Mouse (Mus musculus) heart, embryonic 13.5 days (tissue): ENCODE data around the gene Med20. TPM values are rescaled to one million over a fixed set of nuclear protein-coding genes. Genes with fewer than 3 reads are reported as not detected.

Experiments
- ATAC-seq: fragments of 200-750 bp; cut with Nextera tagmentation; 2 replicates; pipeline ENCODE4 v1.8.0; 2017; ENCODE audit warnings: moderate TSS enrichment; ENCODE audit not compliant: insufficient number of reproducible peaks, low FRiP score, low TSS enrichment; ENCODE audit errors: extremely low read depth
- H3K27ac ChIP-seq: fragments of 300-500 bp; sonication (generic); replicated peaks from 2 replicates; pipeline ENCODE4 v1.5.1; 2015; ENCODE audit warnings: moderate library complexity, mild to moderate bottlenecking, inconsistent platforms
- H3K27me3 ChIP-seq: fragments of 300-500 bp; sonication (generic); replicated peaks from 2 replicates; pipeline ENCODE4 v1.6.1; 2015; ENCODE audit warnings: mild to moderate bottlenecking, inconsistent platforms
- H3K36me3 ChIP-seq: fragments of 300-500 bp; sonication (generic); 2 replicates; pipeline ENCODE4 v1.6.1; 2015; ENCODE audit warnings: mild to moderate bottlenecking, inconsistent platforms
- H3K4me1 ChIP-seq: fragments of 300-500 bp; sonication (generic); 2 replicates; pipeline ENCODE4 v1.6.1; 2015; ENCODE audit warnings: inconsistent platforms
- H3K4me2 ChIP-seq: fragments of 300-500 bp; sonication (generic); 2 replicates; pipeline ENCODE4 v1.6.1; 2015; ENCODE audit warnings: inconsistent platforms, mild to moderate bottlenecking, moderate library complexity
- H3K4me3 ChIP-seq: fragments of 300-500 bp; sonication (generic); 2 replicates; pipeline ENCODE4 v1.5.1; 2015; ENCODE audit warnings: moderate library complexity, mild to moderate bottlenecking, inconsistent platforms
- H3K9ac ChIP-seq: fragments of 300-500 bp; sonication (generic); 2 replicates; pipeline ENCODE4 v1.6.1; 2015; ENCODE audit warnings: inconsistent platforms, mild to moderate bottlenecking, moderate library complexity
- H3K9me3 ChIP-seq: fragments of 300-500 bp; sonication (generic); 2 replicates; pipeline ENCODE4 v1.6.1; 2016; ENCODE audit warnings: inconsistent platforms
- WGBS: fragments of 180-500 bp; shearing (Covaris S2); methylation state at CpG from one replicate; pipeline ENCODE4 v1.1.7; 2015; ENCODE audit warnings: mixed read lengths; 5-methylcytosine and 5-hydroxymethylcytosine counted together
- polyA plus RNA-seq: library from polyadenylated mRNA; unstranded; fragments of >200 nt; fragmentation: Nextera tagmentation; extraction: Ambion mirVana; gene quantifications from 2 replicates; pipeline ENCODE4 v1.2.1, GENCODE M21; 2015

Gene Med20
- polyA plus RNA-seq, 1 experiment from 2014 or later: 25.1 TPM

- no peaks in the 10 kb centered on the region for H3K4me1 ChIP-seq
- H3K27ac ChIP-seq: no peak overlapping the region
- no peaks in the 10 kb centered on the region for H3K27me3 ChIP-seq
- WGBS: 75% methylated on average over 6 of the region's 6 CpGs
- no peaks in the 10 kb centered on the region for H3K9me3 ChIP-seq
- no peak overlapping the region for H3K4me3 ChIP-seq
- H3K9ac ChIP-seq: no peak overlapping the region
- no peaks in the 10 kb centered on the region for H3K36me3 ChIP-seq
- ATAC-seq: no peak
- no peak overlapping the region for H3K4me2 ChIP-seq
These were observed 32.7 kb upstream of the Med20 start for GRCm38 (mm10) chr17:47578655-47579054.

- Histone ChIP-seq H3K4me2 (no peak overlapping the region), H3K27me3 (no peaks in the 10 kb centered on the region), H3K36me3 (no peaks in the 10 kb centered on the region), H3K9ac (no peak overlapping the region), H3K4me3 (no peak overlapping the region), H3K4me1 (no peaks in the 10 kb centered on the region), H3K9me3 (no peaks in the 10 kb centered on the region), H3K27ac (no peak overlapping the region)
- WGBS: 84% methylated on average over 4 of the region's 4 CpGs
- no peak for ATAC-seq
These were observed 30.4 kb upstream of the Med20 start for GRCm38 (mm10) chr17:47580962-47581361.

- Histone ChIP-seq H3K4me1 (peaks cover 14% of the 10 kb centered on the region), H3K27me3 (no peaks in the 10 kb centered on the region), H3K9ac (no peak overlapping the region), H3K36me3 (no peaks in the 10 kb centered on the region), H3K27ac (no peak overlapping the region), H3K4me3 (no peak overlapping the region), H3K9me3 (no peaks in the 10 kb centered on the region), H3K4me2 (no peak overlapping the region)
- WGBS: 86% methylated on average over 8 of the region's 8 CpGs
- ATAC-seq: no peak
These were observed 22.9 kb upstream of the Med20 start for GRCm38 (mm10) chr17:47588517-47588916.

GRCm38 (mm10) chr17:47591073-47591472 is 20.3 kb upstream of the Med20 start:
- Histone ChIP-seq H3K9me3 (no peaks in the 10 kb centered on the region), H3K27me3 (no peaks in the 10 kb centered on the region), H3K9ac (no peak overlapping the region), H3K4me2 (no peak overlapping the region), H3K27ac (no peak overlapping the region), H3K4me1 (peaks cover 25% of the 10 kb centered on the region), H3K36me3 (0 out of 2 replicates have a peak, but pooled peaks cover 6% of the 10 kb centered on the region), H3K4me3 (no peak overlapping the region)
- no peak for ATAC-seq
- 50% methylated on average over 3 of the region's 3 CpGs for WGBS

GRCm38 (mm10) chr17:47593215-47593853 is 18.0 kb upstream of the Med20 start:
- H3K36me3 ChIP-seq: peaks cover 28% of the 10 kb centered on the region
- no peaks in the 10 kb centered on the region for H3K27me3 ChIP-seq
- peak; percentile 83 for ATAC-seq
- WGBS: under 1% methylated on average over 58 of the region's 63 CpGs
- peak overlapping the region; percentile 97 for H3K4me2 ChIP-seq
- H3K9ac ChIP-seq: peak overlapping the region; percentile 100
- H3K9me3 ChIP-seq: no peaks in the 10 kb centered on the region
- H3K27ac ChIP-seq: peak overlapping the region; percentile 99
- peak overlapping the region; percentile 89 for H3K4me3 ChIP-seq
- peaks cover 48% of the 10 kb centered on the region for H3K4me1 ChIP-seq

GRCm38 (mm10) chr17:47593854-47594182 is 17.6 kb upstream of the Med20 start:
- Histone ChIP-seq H3K36me3 (peaks cover 33% of the 10 kb centered on the region), H3K9ac (peak overlapping the region; percentile 100), H3K27ac (peak overlapping the region; percentile 99), H3K27me3 (no peaks in the 10 kb centered on the region), H3K9me3 (no peaks in the 10 kb centered on the region), H3K4me1 (peaks cover 52% of the 10 kb centered on the region), H3K4me2 (peak overlapping the region; percentile 97), H3K4me3 (peak overlapping the region; percentile 89)
- WGBS: under 1% methylated on average over 13 of the region's 13 CpGs
- no peak for ATAC-seq

- peaks cover 39% of the 10 kb centered on the region for H3K36me3 ChIP-seq
- H3K9ac ChIP-seq: peak overlapping the region; percentile 100
- under 1% methylated on average over 43 of the region's 43 CpGs for WGBS
- H3K27me3 ChIP-seq: no peaks in the 10 kb centered on the region
- H3K4me1 ChIP-seq: peaks cover 53% of the 10 kb centered on the region
- peak overlapping the region; percentile 89 for H3K4me3 ChIP-seq
- H3K9me3 ChIP-seq: no peaks in the 10 kb centered on the region
- no peak for ATAC-seq
- H3K27ac ChIP-seq: peak overlapping the region; percentile 99
- H3K4me2 ChIP-seq: peak overlapping the region; percentile 97
These were observed 17.0 kb upstream of the Med20 start for GRCm38 (mm10) chr17:47594183-47594968.

GRCm38 (mm10) chr17:47594969-47595247 is 16.5 kb upstream of the Med20 start:
- peak overlapping the region; percentile 99 for H3K27ac ChIP-seq
- no peak for ATAC-seq
- WGBS: 1% methylated on average over 9 of the region's 9 CpGs
- peak overlapping the region; percentile 89 for H3K4me3 ChIP-seq
- H3K36me3 ChIP-seq: peaks cover 44% of the 10 kb centered on the region
- no peaks in the 10 kb centered on the region for H3K9me3 ChIP-seq
- peak overlapping the region; percentile 100 for H3K9ac ChIP-seq
- H3K4me2 ChIP-seq: peak overlapping the region; percentile 97
- H3K27me3 ChIP-seq: no peaks in the 10 kb centered on the region
- peaks cover 56% of the 10 kb centered on the region for H3K4me1 ChIP-seq

- peak; percentile 54 for ATAC-seq
- Histone ChIP-seq H3K4me1 (peaks cover 56% of the 10 kb centered on the region), H3K9ac (peak overlapping the region; percentile 100), H3K4me2 (peak overlapping the region; percentile 97), H3K4me3 (peak overlapping the region; percentile 89), H3K36me3 (peaks cover 50% of the 10 kb centered on the region), H3K27me3 (no peaks in the 10 kb centered on the region), H3K27ac (peak overlapping the region; percentile 99), H3K9me3 (no peaks in the 10 kb centered on the region)
- 1% methylated on average over 21 of the region's 21 CpGs for WGBS
These were observed 15.9 kb upstream of the Med20 start for GRCm38 (mm10) chr17:47595248-47596161.

- H3K4me3 ChIP-seq: peak overlapping the region; percentile 89
- peak overlapping the region; percentile 97 for H3K4me2 ChIP-seq
- H3K27me3 ChIP-seq: no peaks in the 10 kb centered on the region
- H3K27ac ChIP-seq: peak overlapping the region; percentile 99
- H3K36me3 ChIP-seq: peaks cover 58% of the 10 kb centered on the region
- peaks cover 50% of the 10 kb centered on the region for H3K4me1 ChIP-seq
- H3K9ac ChIP-seq: peak overlapping the region; percentile 100
- ATAC-seq: no peak
- H3K9me3 ChIP-seq: no peaks in the 10 kb centered on the region
- WGBS: 18% methylated on average over 6 of the region's 6 CpGs
These were observed 15.1 kb upstream of the Med20 start for GRCm38 (mm10) chr17:47596162-47596838.

- H3K4me2 ChIP-seq: peak overlapping the region; percentile 97
- ATAC-seq: no peak
- peak overlapping the region; percentile 100 for H3K9ac ChIP-seq
- no peaks in the 10 kb centered on the region for H3K27me3 ChIP-seq
- WGBS: 49% methylated on average over 5 of the region's 5 CpGs
- no peaks in the 10 kb centered on the region for H3K9me3 ChIP-seq
- H3K4me3 ChIP-seq: peak overlapping the region; percentile 89
- peaks cover 50% of the 10 kb centered on the region for H3K4me1 ChIP-seq
- H3K36me3 ChIP-seq: peaks cover 63% of the 10 kb centered on the region
- H3K27ac ChIP-seq: peak overlapping the region; percentile 99
These were observed 14.6 kb upstream of the Med20 start for GRCm38 (mm10) chr17:47596839-47597164.
